Mouse (Mus musculus): ENCODE measurements around the gene Ptprc.

Ptprc gene

DNA sequence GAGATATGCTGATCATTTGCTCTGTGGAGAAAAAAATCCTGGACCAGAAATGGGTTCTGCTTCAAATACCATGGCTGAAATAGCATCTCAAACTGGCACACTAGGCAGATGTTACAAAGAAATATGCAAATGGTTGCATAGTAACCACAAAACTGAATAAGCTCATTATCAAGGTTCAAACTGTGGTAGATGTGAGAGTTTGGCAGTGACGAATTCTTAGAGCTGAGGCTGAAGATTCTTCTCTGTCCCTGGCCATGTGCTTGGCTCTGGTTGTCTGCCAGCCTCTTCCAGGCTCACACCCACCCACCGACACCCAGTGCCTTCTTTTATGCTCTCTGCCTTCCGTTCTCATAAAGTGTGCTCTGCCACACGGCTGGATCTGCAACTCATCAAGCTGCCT, 26.7 kb downstream of the Ptprc start:
- no peak for DNase-seq

DNA sequence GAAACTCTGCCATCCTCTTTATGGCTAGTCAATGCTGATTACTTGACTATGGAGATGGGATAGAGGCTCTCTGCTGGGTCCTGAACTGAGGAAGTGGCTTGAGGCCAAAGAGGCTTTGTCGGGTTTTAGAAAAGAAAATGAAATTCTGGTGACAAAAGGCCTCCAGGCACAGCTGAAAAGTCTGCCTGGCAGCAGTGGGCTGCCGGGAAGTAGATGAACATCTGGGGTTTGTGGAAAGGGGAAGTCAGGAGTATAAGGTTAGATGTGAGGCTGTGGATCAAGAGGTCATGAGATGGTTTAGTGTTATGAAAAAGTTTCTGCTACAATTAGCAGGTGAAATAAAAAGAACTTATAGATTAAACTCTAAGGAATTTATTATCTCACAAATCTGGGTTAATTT, 29.9 kb downstream of the Ptprc start:
- DNase-seq, result no peak

DNA sequence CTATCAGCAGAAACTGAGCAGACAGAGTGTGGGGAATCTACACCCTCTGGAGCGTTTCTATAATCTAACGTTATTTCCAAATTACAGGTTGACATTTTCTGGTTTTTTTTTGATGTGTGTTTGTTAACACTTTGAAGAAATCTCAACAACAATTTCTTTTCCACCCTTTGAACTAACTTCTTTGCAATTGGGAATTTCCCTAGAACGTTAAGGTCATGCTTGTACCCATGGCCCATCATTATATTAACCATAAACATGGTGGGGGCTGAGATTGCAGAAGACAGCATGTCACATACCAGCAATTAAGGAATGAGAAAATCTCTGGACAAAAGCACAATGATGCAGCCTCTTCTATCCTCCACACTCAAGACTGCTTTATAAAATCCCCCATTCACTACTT, 30.4 kb downstream of the Ptprc start:
- DNase-seq, result no peak

DNA sequence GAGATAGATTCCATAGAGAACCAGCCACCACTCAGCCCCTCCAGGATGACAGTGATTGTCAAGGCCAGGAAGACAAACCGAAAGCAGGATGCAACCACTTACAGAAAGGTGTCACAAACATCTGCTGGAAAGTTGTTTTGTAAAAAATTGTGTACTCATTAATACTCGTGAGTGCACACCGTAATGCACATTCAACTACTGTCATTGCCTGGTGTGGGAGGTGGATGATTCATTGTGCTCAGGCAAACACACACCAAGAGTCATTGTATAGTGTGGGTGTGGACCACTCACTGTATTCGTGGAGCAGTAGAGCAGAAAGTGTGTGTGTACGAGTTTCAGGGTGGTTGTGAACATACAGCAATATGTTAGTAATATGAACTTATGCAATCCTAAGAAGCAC, 31.1 kb downstream of the Ptprc start:
- no peak for DNase-seq

DNA sequence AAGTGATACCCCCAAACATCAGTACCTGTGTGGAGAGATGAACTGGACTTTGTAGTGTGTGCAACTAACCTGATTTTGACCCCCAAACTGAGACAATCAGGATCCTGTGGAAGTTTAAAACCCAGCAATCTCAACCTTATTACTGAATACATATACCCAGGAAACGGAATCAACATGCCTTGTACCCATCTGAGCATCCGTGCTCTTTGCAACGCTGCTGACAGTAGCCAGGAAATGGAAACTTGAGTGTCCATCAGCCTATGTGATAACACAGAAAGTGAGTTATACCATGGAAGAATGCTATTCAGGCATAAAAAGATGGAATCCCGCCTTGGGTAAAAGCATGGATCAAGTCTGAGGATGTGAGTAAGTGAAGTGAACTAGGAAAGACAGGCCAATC, 34.7 kb downstream of the Ptprc start:
- no peak for DNase-seq

DNA sequence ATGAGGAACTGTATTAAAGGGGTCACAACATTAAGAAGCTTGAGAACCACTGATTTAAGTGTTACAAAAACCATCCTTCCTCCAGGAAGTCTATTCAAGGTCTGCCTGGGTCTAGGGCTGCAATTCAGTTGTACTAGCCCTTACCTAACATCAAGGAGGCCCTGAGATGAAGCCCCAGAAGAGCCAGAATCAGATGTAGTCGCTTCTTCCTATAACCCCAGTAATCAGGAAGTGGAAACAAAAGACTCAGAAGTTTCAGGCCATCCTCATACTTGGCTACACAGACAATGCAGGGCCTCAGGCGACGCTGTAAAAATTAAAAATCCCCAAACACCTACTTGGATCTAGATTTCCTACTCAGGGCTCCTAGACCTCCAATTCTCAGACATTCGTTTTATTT, 37.8 kb downstream of the Ptprc start:
- DNase-seq, result no peak

DNA sequence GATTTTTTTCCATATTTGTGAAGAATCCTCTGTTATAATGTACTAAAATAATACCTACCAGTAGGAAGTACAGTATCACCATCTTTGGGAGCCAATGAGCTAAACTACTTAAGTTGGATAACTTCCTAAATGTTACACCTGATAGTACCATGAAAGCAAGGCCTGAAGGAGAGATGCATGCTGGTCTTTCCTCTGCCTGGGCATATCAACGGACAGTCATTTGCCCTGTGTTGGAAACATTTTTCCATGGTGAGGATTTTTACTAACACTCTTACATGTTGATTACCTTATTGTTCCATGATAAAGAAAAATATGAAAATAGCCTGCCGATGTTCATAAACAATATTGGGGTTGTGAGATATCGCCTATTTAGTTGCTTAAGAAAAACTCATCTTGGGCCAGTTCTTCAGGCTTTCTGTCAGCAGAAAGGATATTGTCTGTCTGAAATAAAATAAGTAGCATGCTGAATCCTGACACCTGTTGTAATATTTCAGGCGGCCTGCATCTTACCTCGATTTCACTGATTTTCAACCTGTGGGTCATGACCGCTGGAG, 38.4 kb downstream of the Ptprc start:
- no peak for DNase-seq

DNA sequence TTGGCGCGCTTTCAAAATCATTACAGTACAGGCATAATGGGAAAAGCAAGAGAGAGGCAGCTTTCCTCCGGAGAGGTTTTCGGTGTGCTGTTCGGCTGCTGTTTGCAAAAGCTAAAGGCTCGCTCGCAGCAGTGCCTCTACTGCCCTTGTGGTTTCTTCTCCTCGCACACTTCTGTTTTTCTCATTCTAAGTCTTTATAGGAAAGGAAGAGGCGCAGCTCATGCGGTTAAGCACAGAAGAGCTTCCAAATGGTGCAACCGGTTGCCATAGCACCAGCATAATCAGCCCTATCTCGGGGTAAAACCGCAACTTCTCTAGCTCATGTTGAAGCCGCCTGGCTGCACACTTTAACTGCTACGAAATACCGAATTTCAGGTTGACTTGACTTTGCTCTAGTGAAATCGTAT, 39.1 kb downstream of the Ptprc start:
- DNase-seq, result peak; percentile 85

DNA sequence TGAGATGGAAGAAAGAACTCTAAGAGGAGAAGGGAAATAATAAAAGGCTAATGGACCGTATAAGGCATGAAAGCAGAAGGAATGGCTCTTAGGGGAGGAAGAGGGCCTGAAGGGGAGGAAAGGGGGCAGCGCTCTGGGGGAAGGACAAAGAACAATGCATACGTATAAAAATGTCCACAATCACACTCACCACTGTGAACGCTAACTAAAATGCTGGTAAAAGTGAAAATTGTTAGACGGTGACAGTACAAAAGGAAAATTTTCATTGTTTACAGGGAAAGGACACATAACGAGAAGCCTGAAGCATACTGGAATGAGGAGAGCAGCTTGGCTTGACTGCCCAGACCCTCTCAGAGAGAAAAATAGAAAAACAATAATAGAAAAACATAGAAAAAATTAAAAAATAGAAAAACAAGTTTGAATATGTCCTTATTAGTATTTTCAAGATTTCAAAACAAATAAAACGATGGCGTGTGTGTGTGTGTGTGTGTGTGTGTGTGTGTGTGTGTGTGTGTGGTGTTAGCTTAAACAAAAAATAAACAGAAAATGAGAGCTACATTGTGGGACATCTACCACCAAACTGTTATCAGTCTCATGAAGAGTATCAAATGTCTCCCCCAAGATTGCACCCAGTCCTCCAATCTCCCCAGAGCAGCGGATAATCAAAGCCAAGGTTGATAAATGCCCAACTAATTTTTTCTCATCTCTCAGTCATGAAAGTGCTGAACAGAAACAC, 39.7 kb downstream of the Ptprc start:
- DNase-seq, result no peak

DNA sequence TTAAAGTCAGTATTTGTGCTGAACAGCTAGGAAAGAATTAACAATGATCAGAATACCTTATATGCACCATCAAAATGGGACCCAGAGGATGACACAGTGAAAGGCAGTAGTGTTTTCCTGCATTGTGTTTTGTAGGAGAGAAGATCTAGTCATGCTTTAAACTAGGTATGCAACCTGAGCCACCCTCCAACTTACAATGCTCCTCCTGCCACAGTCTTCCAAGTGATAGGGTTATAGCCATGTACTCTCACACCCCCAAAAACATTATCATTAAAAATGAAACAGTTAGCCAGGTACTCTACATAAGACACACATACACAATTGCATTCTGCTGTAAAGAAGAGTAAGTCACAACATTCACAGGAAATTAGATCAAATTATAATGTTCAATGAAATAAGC, 40.4 kb downstream of the Ptprc start:
- DNase-seq, result no peak

DNA sequence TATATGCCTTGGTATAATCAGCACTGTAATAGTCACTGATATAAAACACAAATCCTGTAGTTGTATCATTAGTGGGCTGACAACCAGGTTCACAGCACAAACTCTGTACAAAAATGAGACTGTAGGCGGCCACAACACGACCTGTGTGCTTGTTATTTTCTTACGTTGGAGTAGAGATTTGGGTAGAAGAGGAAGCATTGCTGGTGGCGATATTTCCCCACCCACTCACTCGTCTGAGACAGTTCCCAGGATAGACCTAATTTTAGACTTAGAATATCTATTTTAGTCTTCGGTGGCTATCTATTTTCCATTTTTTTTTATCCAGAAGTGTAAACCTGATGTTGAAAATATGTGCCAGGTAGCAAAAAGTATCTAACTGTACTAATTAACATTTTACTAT, 41.2 kb downstream of the Ptprc start:
- no peak for DNase-seq

DNA sequence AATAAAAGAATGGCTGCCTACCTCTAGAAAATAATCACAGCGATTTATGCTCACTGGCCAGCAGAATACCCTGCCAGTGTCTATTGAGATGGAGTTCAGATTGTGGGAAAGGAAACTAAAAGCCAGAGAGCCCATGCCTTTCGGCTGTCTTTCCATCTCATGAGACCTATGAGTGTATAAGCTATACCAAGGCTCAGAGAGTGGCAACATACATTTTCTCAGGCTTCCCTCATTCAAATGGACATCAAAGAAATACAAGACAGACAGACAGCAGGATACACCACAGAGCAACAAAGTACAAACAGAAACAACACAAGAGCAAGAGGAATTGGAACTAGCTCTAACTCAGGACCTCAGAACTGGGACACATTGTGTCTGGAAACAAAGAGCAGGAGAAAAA, 43.8 kb downstream of the Ptprc start:
- DNase-seq, result no peak

DNA sequence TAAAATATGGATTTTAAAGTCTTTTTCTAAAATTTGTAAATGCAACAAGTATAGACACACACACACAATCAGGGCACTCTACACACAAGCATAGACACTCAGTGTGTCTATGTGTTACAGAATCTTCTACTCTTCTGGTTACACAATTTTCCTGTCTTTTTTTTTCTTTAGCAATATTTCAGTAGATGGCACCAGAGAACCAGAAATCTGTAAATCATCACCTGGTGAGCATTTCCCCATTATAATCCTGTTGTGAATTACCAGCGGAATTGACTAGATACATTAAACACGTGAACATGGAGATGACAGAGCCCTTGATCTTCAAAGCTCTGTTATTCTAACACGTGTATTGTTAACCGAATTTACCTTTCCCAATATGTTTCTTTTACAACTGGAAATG, 45.4 kb downstream of the Ptprc start:
- DNase-seq, result no peak

DNA sequence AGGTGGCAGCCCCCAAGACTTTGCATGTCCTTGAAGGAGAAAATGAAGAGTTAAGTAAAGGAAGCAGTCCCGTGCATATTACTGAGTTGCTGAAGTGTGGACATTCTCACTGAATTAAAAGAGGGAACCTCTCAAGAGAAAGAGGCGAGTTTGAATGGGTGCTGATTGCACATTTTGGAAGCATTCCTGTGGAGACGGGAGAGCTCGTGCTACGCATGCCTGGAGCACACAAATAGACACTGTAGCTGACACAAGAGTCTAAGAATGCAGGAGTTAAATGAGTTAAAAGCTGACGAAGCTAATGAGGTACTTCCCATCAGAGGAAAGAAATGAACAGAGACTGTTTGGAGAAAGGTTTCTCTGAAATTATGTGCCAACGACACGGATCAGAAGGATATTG, 48.7 kb downstream of the Ptprc start:
- DNase-seq, result no peak

DNA sequence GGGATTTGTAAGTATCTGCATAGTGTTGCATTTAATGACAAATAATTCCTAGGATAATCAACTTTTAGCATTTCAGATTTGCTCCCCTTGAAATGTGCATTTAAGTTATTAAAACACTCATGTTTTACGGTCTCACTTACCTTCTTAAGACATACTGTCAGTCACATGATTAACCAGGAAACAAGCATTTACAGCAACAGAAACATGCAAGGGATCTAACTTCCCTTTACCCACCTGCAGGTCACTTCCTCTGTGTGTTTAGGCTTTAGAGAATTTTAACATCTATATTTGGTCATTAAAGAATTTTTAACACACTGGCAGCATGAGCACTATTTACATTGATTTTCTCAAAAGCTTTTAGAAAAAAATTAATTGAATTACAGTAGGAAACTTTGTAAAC, 50.2 kb downstream of the Ptprc start:
- DNase-seq, result no peak

DNA sequence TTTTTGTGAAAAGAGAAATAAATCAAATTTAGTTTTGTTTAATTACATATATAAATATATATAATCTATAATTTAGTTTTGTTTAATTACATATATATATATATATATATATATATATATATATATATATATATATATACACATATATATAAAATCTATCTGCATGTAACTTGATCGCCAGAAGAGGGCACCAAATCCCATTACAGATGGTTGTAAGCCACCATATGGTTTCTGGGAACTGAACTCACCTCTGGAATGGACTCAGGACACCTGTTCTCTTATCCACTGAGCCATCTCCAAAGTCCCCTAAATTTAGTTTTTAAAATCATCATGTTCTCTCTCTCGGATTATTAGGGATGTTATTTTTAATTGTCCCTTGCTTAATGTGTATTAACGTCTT, 51.6 kb downstream of the Ptprc start:
- no peak for DNase-seq

DNA sequence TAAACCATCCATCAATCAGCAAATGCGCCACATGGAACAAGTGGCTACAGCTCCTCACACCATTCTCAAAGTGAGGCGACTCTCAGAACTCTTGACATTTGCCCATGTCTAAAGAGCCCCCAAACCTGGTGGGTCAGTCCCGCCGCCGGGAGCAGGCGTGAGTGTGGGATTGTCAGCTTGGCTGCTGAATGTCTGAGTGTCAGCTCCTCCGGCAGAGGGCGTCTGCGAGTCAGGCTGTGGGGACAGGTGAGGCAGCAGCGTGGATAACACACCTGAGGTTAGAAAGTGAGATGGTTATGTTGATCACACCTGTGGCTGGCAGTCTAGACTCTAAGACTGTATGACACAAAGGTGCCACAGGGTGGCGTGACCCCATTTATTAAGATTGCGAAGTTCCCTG, 55.6 kb downstream of the Ptprc start:
- DNase-seq, result no peak

DNA sequence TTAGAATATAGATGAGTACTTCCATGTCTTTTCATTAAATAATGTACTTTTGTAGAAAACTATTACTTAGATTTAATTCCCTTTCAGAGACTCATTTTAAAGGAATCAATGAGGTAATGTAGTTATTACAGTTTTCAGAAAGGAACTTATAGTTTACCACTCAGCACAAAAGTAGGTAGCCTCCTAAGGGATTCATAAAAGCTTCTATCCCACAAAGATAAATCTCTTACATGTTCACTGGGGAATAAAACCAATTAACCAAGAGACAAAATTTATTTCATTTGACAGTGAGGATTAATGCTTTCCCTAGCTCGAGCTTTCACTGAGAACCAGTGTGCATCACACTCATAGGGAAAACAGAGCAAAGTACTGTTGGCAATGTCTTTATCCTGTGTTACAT, 82.3 kb downstream of the Ptprc start:
- DNase-seq, result no peak

DNA sequence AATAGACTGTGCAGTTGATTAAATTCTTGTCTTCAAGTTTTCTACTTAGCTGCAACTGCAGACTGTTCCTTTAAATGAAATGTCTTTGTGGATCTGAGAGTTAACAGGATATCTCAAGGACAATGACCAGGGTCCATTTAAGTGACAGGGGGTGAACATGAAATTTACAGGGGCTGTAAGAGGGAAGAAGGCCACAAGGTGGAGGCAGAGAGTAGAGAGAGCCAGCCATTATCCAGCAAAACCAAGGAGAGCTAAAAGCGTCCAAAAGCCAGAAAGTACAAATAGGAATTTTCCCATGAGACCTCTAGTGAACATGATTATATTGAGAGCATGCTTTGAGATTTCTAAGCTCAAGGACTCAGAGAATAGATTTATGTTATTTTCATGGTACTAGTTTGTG, 89.7 kb downstream of the Ptprc start:
- no peak for DNase-seq

DNA sequence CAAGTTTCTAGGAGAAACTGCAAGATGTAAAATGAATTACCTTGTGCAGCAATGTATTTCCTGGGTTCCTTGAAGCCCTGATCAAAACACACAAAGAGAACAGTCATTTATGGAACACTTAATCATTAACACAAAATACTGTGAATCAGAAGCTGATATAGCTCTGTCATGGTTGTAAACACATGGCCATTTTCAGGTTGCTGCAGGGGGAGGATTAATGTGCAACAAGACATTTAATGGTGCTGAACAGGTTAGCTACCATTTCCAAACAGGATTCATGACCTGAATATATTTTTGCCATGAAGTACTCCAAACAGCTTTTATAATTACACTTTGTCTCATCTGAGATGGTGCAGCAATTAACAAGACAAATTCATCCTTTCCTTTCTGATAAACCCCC, 91.8 kb downstream of the Ptprc start:
- no peak for DNase-seq

DNA sequence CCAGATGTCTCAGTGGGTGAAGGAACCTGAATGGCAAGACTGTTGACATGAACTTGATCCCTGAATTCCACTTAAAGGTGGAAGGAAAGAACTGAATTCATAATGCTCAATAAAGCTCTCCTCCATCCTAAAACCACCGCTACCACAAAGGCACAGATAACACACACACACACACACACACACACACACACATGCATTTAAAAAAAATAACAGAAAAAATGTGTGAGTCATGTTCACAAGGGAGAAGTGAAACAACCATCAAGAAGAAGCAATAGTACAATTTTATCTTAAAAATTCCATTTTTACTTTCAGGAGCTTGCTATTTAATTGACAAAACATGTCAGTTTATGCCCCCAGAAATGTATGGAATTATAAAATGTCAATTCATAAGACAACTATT, 95.2 kb downstream of the Ptprc start:
- DNase-seq, result no peak

DNA sequence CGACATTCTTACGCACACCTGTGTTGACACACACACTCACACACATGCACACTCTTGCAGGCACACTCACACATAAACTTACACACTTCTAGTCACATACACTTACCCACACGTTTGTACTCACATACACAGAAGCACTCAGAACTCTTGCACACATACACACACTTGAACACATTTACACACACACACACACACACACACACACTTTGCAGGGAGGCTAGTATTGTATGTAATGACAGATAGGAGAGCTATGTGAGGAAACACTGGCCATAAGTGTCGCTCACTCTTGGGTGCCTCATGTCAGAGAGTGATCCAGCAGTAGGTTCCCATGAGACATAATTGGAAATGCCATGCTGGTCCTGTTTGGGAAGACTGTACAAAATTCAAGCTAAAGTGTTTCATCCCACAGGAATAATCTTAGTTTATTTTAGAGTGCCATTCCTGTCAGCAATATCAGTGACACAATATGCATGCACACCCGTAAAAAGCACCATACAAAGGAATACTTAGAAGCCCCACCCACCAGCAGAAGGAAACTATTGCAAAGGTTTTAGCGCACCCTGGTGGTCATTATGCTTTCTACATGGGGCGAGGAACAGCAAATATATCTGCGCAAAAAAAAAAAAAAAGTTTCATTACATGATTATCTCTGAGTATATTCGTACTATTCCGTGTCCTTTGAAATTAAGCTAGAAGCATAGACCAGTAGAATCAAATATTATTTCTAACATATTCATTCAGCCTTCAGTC, 131.1 kb downstream of the Ptprc start:
- DNase-seq, result peak; percentile 87

DNA sequence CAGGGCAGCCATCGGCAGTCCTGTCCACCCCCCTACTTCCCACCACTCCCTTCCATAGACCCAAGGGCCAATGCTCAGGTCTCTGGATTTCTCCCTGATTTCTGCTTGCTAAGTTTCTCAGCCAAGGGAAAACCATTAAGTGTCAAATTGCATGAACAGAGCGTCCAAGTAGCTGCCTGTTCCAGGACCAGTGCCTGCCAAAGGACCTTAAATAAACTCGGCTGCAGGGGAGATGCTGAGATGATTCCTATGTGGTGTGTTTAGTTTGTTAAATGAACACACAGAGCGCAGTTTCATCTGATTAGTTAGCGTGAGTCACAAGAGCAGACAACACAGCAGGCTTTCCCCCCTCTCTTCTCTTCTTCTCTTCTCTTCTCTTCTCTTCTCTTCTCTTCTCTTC, 135.0 kb downstream of the Ptprc start:
- DNase-seq, result no peak

DNA sequence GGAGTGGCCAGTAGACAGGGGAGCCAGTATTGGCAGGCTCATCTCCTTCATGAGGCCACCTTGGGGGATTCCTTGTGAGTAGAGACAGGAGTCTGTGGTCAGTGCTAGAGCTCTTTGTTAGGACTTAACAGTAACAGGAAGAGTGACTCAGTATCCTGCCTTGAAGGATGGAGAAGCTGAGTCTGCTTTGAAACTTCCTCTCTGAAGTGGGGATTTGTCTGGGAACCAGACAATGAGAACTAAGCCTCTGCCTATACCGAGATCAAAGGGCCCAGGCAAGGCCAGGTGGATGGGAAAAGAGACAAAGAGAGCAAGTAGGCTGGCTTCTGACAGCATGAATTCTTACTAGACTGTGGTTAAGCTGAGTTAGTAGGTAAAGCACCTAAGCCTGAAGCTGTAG, 136.3 kb downstream of the Ptprc start:
- peak; percentile 56 for DNase-seq

DNA sequence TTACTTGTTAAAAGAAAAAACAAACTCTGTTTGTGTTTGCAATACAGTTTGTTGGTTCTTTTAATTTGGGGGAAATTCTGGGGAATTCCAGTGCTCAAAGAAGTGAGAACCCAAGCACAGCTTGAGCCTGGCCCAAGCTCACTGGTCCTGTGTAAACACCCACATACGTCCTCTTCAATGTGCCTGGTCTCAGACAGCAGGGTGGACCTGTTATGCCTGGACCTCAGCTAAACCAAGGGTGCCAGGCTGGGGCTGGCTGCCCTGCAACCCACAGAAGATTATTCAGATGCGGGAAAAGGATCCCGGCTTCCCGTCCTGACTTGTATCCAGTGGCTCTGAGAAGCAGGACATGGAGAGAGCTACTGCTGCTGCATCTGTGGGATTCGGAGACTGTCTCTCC, 138.0 kb downstream of the Ptprc start:
- DNase-seq, result no peak

Data from thymus, postnatal 25 days (tissue).